Mouse (Mus musculus) frontal cortex, postnatal 36 days (tissue): ENCODE data around the gene Hic1.

Experiments used
- DNase-seq, 2 experiments: peaks; one replicate each; pipeline ENCODE4 v3.0.0; 2022; ENCODE audit warnings: low spot score in 2 of 2

Hic1 gene

GRCm38 (mm10) chr11:75148332-75149035 is 20.8 kb downstream of the Hic1 start:
- DNase-seq, result no peak

GRCm38 (mm10) chr11:75147846-75148168 is 21.5 kb downstream of the Hic1 start:
- no peak for DNase-seq

- DNase-seq, result no peak
Observed at GRCm38 (mm10) chr11:75147106-75147845, 22.0 kb downstream of the Hic1 start.

- no peak for DNase-seq
Observed at GRCm38 (mm10) chr11:75145841-75146240, 23.5 kb downstream of the Hic1 start.

- DNase-seq, result no peak
Observed at GRCm38 (mm10) chr11:75142749-75143148, 26.6 kb downstream of the Hic1 start.

- DNase-seq, result no peak
Observed at GRCm38 (mm10) chr11:75141913-75142312, 27.4 kb downstream of the Hic1 start.

GRCm38 (mm10) chr11:75141038-75141437 is 28.3 kb downstream of the Hic1 start:
- DNase-seq, result no peak

GRCm38 (mm10) chr11:75140431-75140830 is 28.9 kb downstream of the Hic1 start:
- no peak for DNase-seq

GRCm38 (mm10) chr11:75139122-75139963 is 30.0 kb downstream of the Hic1 start:
- DNase-seq, result no peak

GRCm38 (mm10) chr11:75136666-75137398 is 32.5 kb downstream of the Hic1 start:
- DNase-seq, result no peak

- DNase-seq, result no peak
Observed at GRCm38 (mm10) chr11:75135358-75135757, 34.0 kb downstream of the Hic1 start.

GRCm38 (mm10) chr11:75134485-75135068 is 34.7 kb downstream of the Hic1 start:
- no peak for DNase-seq

GRCm38 (mm10) chr11:75133951-75134350 is 35.4 kb downstream of the Hic1 start:
- DNase-seq, result no peak

- no peak for DNase-seq
Observed at GRCm38 (mm10) chr11:75133391-75133790, 35.9 kb downstream of the Hic1 start.

GRCm38 (mm10) chr11:75132278-75132677 is 37.0 kb downstream of the Hic1 start:
- peak; percentile 61 to 64 for DNase-seq

- DNase-seq, result no peak
Observed at GRCm38 (mm10) chr11:75131300-75131699, 38.0 kb downstream of the Hic1 start.

- DNase-seq, result no peak
Observed at GRCm38 (mm10) chr11:75129481-75129880, 39.8 kb downstream of the Hic1 start.

GRCm38 (mm10) chr11:75126384-75126783 is 42.9 kb downstream of the Hic1 start:
- DNase-seq, result no peak

GRCm38 (mm10) chr11:75124406-75124805 is 44.9 kb downstream of the Hic1 start:
- DNase-seq, result no peak

- no peak for DNase-seq
Observed at GRCm38 (mm10) chr11:75121348-75121747, 48.0 kb downstream of the Hic1 start.

- DNase-seq, result no peak
Observed at GRCm38 (mm10) chr11:75119841-75120240, 49.5 kb downstream of the Hic1 start.
